Mouse (Mus musculus): ENCODE data around the gene Cpvl. TPM values are rescaled to one million over a fixed set of nuclear protein-coding genes. Genes with fewer than 3 reads are reported as not detected.

Cpvl gene
- polyA plus RNA-seq, 1 experiment from 2014 or later: not detected

GRCm38 (mm10) chr6:53992386-53992785, 13.9 kb upstream of the Cpvl start:
- ATAC-seq: no peak
- Histone ChIP-seq H3K4me3 (ENCODE audit: low read depth, low read length) (no peak overlapping the region), H3K4me1 (ENCODE audit: insufficient read depth) (peaks cover 10% of the 10 kb centered on the region), H3K9me3 (ENCODE audit: low read length) (peaks cover 4% of the 10 kb centered on the region; the same call in 1 of the 2 replicates), H3K27me3 (ENCODE audit: insufficient read depth, low read length) (no peaks in the 10 kb centered on the region), H3K4me2 (ENCODE audit: low read depth, low read length) (no peak overlapping the region), H3K27ac (ENCODE audit: low read depth) (no peak overlapping the region), H3K36me3 (replicated peaks; ENCODE audit: insufficient read depth, low read length) (no peaks in the 10 kb centered on the region), H3K9ac (replicated peaks) (no peak overlapping the region)
- TF ChIP-seq EP300 (IDR thresholded peaks at IDR 0.05; ENCODE audit: low read depth) (no peak), CTCF (IDR thresholded peaks at IDR 0.05; ENCODE audit: low read depth) (no peak)
- DNase-seq: no peak
- 67% methylated on average over 3 of the region's 3 CpGs for WGBS (ENCODE audit: insufficient replicate concordance)

GRCm38 (mm10) chr6:53987235-53987634, 8.8 kb upstream of the Cpvl start:
- no peak overlapping the region for H3K4me2 ChIP-seq (ENCODE audit: low read depth, low read length)
- H3K9ac ChIP-seq (replicated peaks): no peak overlapping the region
- no peaks in the 10 kb centered on the region for H3K9me3 ChIP-seq (ENCODE audit: low read length)
- ATAC-seq (no peak), DNase-seq (no peak)
- TF ChIP-seq CTCF (IDR thresholded peaks at IDR 0.05; ENCODE audit: low read depth) (no peak), EP300 (IDR thresholded peaks at IDR 0.05; ENCODE audit: low read depth) (no peak)
- H3K27me3 ChIP-seq (ENCODE audit: insufficient read depth, low read length): no peaks in the 10 kb centered on the region
- no peak overlapping the region for H3K4me3 ChIP-seq (ENCODE audit: low read depth, low read length)
- H3K27ac ChIP-seq (ENCODE audit: low read depth): no peak overlapping the region
- H3K36me3 ChIP-seq (replicated peaks; ENCODE audit: insufficient read depth, low read length): no peaks in the 10 kb centered on the region
- WGBS (ENCODE audit: insufficient replicate concordance): 74% methylated on average over 3 of the region's 3 CpGs
- H3K4me1 ChIP-seq (ENCODE audit: insufficient read depth): peaks cover 2% of the 10 kb centered on the region; the same call in 1 of the 2 replicates

GRCm38 (mm10) chr6:53986273-53986985, 8.0 kb upstream of the Cpvl start:
- TF ChIP-seq EP300 (IDR thresholded peaks at IDR 0.05; ENCODE audit: low read depth): no peak
- peak overlapping the region; percentile 44 for H3K4me2 ChIP-seq (ENCODE audit: low read depth, low read length)
- DNase-seq (no peak), ATAC-seq (no peak)
- H3K27me3 ChIP-seq (ENCODE audit: insufficient read depth, low read length): no peaks in the 10 kb centered on the region
- H3K9me3 ChIP-seq (ENCODE audit: low read length): no peaks in the 10 kb centered on the region
- no peak overlapping the region for H3K27ac ChIP-seq (ENCODE audit: low read depth)
- WGBS (ENCODE audit: insufficient replicate concordance): 46% methylated on average over 13 of the region's 14 CpGs
- peaks cover 8% of the 10 kb centered on the region; the same call in 1 of the 2 replicates for H3K4me1 ChIP-seq (ENCODE audit: insufficient read depth)
- no peaks in the 10 kb centered on the region for H3K36me3 ChIP-seq (replicated peaks; ENCODE audit: insufficient read depth, low read length)
- H3K4me3 ChIP-seq (ENCODE audit: low read depth, low read length): no peak overlapping the region
- H3K9ac ChIP-seq (replicated peaks): no peak overlapping the region

GRCm38 (mm10) chr6:53983820-53984219, 5.3 kb upstream of the Cpvl start:
- no peak overlapping the region for H3K4me2 ChIP-seq (ENCODE audit: low read depth, low read length)
- no peak overlapping the region for H3K27ac ChIP-seq (ENCODE audit: low read depth)
- no peaks in the 10 kb centered on the region for H3K36me3 ChIP-seq (replicated peaks; ENCODE audit: insufficient read depth, low read length)
- peaks cover 11% of the 10 kb centered on the region; the same call in 1 of the 2 replicates for H3K4me1 ChIP-seq (ENCODE audit: insufficient read depth)
- no peak for TF ChIP-seq CTCF (IDR thresholded peaks at IDR 0.05; ENCODE audit: low read depth)
- TF ChIP-seq EP300 (IDR thresholded peaks at IDR 0.05; ENCODE audit: low read depth): no peak
- 71% methylated on average over 6 of the region's 6 CpGs for WGBS (ENCODE audit: insufficient replicate concordance)
- ATAC-seq (no peak), DNase-seq (no peak)
- no peaks in the 10 kb centered on the region for H3K27me3 ChIP-seq (ENCODE audit: insufficient read depth, low read length)
- H3K9me3 ChIP-seq (ENCODE audit: low read length): no peaks in the 10 kb centered on the region
- no peak overlapping the region for H3K4me3 ChIP-seq (ENCODE audit: low read depth, low read length)
- H3K9ac ChIP-seq (replicated peaks): no peak overlapping the region

GRCm38 (mm10) chr6:53982612-53983011, 4.1 kb upstream of the Cpvl start:
- Histone ChIP-seq H3K27me3 (ENCODE audit: insufficient read depth, low read length) (no peaks in the 10 kb centered on the region), H3K4me2 (ENCODE audit: low read depth, low read length) (no peak overlapping the region), H3K4me1 (ENCODE audit: insufficient read depth) (peaks cover 11% of the 10 kb centered on the region; the same call in 1 of the 2 replicates), H3K4me3 (ENCODE audit: low read depth, low read length) (no peak overlapping the region), H3K27ac (ENCODE audit: low read depth) (no peak overlapping the region), H3K9ac (replicated peaks) (no peak overlapping the region), H3K36me3 (replicated peaks; ENCODE audit: insufficient read depth, low read length) (no peaks in the 10 kb centered on the region), H3K9me3 (ENCODE audit: low read length) (no peaks in the 10 kb centered on the region)
- 50% methylated on average over 4 of the region's 4 CpGs for WGBS (ENCODE audit: insufficient replicate concordance)
- no peak for ATAC-seq
- no peak for DNase-seq
- TF ChIP-seq EP300 (IDR thresholded peaks at IDR 0.05; ENCODE audit: low read depth) (no peak), CTCF (IDR thresholded peaks at IDR 0.05; ENCODE audit: low read depth) (peak; percentile 20; the same call in 1 of the 2 replicates)

GRCm38 (mm10) chr6:53982047-53982600, 3.7 kb upstream of the Cpvl start:
- ATAC-seq (no peak), DNase-seq (no peak)
- no peak overlapping the region for H3K9ac ChIP-seq (replicated peaks)
- WGBS (ENCODE audit: insufficient replicate concordance): 56% methylated on average over 9 of the region's 9 CpGs
- no peaks in the 10 kb centered on the region for H3K36me3 ChIP-seq (replicated peaks; ENCODE audit: insufficient read depth, low read length)
- H3K4me3 ChIP-seq (ENCODE audit: low read depth, low read length): no peak overlapping the region
- TF ChIP-seq EP300 (IDR thresholded peaks at IDR 0.05; ENCODE audit: low read depth) (no peak), CTCF (IDR thresholded peaks at IDR 0.05; ENCODE audit: low read depth) (no peak)
- H3K27ac ChIP-seq (ENCODE audit: low read depth): no peak overlapping the region
- H3K4me1 ChIP-seq (ENCODE audit: insufficient read depth): peaks cover 11% of the 10 kb centered on the region; the same call in 1 of the 2 replicates
- H3K9me3 ChIP-seq (ENCODE audit: low read length): no peaks in the 10 kb centered on the region
- no peaks in the 10 kb centered on the region for H3K27me3 ChIP-seq (ENCODE audit: insufficient read depth, low read length)
- no peak overlapping the region for H3K4me2 ChIP-seq (ENCODE audit: low read depth, low read length)
